Mouse (Mus musculus) MEL (cell line): ENCODE data around the gene Hoga1. TPM values are rescaled to one million over a fixed set of nuclear protein-coding genes. Genes with fewer than 3 reads are reported as not detected.

ENCODE experiments used
- DNase-seq: peaks from one replicate; pipeline ENCODE4 v3.0.0; 2011; ENCODE audit warnings: low read depth, low spot score
- H3K27ac ChIP-seq: 2 replicates; pipeline ENCODE4 v1.5.1; 2012; ENCODE audit warnings: low read depth, mild to moderate bottlenecking, control low read depth, low read length, moderate library complexity; ENCODE audit not compliant: control insufficient read depth
- H3K27me3 ChIP-seq, 2 experiments: fragments of 150-350 bp in 1 of 2; sonication (generic) in 1 of 2; 2 replicates each; pipeline ENCODE4 v1.6.1; 2012; ENCODE audit warnings: low read length in 2 of 2, mild to moderate bottlenecking in 2 of 2, improper control_type of control experiment in 1 of 2, moderate library complexity in 1 of 2; ENCODE audit not compliant: insufficient read depth in 2 of 2, control insufficient read depth in 1 of 2
- H3K36me3 ChIP-seq, 2 experiments: 2 replicates each; pipeline ENCODE4 v1.6.1; 2012 to 2014; ENCODE audit warnings: low read length in 2 of 2, improper control_type of control experiment in 1 of 2, inconsistent platforms in 1 of 2, mild to moderate bottlenecking in 1 of 2; ENCODE audit not compliant: insufficient read depth in 2 of 2, control insufficient read depth in 1 of 2
- H3K4me1 ChIP-seq, 2 experiments: fragments of 150-350 bp in 1 of 2; sonication (generic) in 1 of 2; 2 replicates each; pipeline ENCODE4 v1.6.1; 2012; ENCODE audit warnings: low read length in 2 of 2, improper control_type of control experiment in 1 of 2, mild to moderate bottlenecking in 1 of 2; ENCODE audit not compliant: insufficient read depth in 2 of 2, control insufficient read depth in 1 of 2
- H3K4me3 ChIP-seq, 2 experiments: fragments of 150-350 bp in 1 of 2; sonication (generic) in 1 of 2; 2 replicates each; pipeline ENCODE4 v1.5.1; 2012; ENCODE audit warnings: low read depth in 2 of 2, low read length in 2 of 2, mild to moderate bottlenecking in 2 of 2, moderate library complexity in 2 of 2, control low read depth in 1 of 2, improper control_type of control experiment in 1 of 2; ENCODE audit not compliant: control insufficient read depth in 1 of 2, insufficient read depth in 1 of 2
- H3K79me2 ChIP-seq: 2 replicates; pipeline ENCODE4 v1.6.1; 2012; ENCODE audit warnings: mild to moderate bottlenecking, low read length, moderate library complexity; ENCODE audit not compliant: control insufficient read depth, poor library complexity, insufficient read depth
- H3K9ac ChIP-seq: 2 replicates; pipeline ENCODE4 v1.6.1; 2012; ENCODE audit warnings: low read depth, mild to moderate bottlenecking, control low read depth, low read length, moderate library complexity; ENCODE audit not compliant: control insufficient read depth, poor library complexity, severe bottlenecking
- H3K9me3 ChIP-seq: fragments of 150-350 bp; sonication (generic); replicated peaks from 2 replicates; pipeline ENCODE4 v1.6.1; 2012; ENCODE audit warnings: mild to moderate bottlenecking, low read length, improper control_type of control experiment, moderate library complexity; ENCODE audit not compliant: insufficient read depth
- BHLHE40 ChIP-seq: IDR thresholded peaks from 2 replicates; pipeline ENCODE4 v1.6.1; 2012; ENCODE audit warnings: low read depth, mild to moderate bottlenecking, inconsistent platforms, low read length, improper control_type of control experiment, borderline replicate concordance
- CHD1 ChIP-seq: IDR thresholded peaks from 2 replicates; pipeline ENCODE4 v1.6.1; 2012; ENCODE audit warnings: low read depth, mild to moderate bottlenecking, inconsistent platforms, low read length, improper control_type of control experiment
- CHD2 ChIP-seq: IDR thresholded peaks from 2 replicates; pipeline ENCODE4 v1.6.1; 2011; ENCODE audit warnings: low read length, improper control_type of control experiment
- CTCF ChIP-seq, 3 experiments: IDR thresholded peaks in 2 of 3; conservative IDR thresholded peaks in 1 of 3; 2 replicates each; pipeline ENCODE4 v1.5.1; 2011 to 2012; ENCODE audit warnings: low read length in 3 of 3, low read depth in 2 of 3, mild to moderate bottlenecking in 2 of 3, improper control_type of control experiment in 1 of 3, inconsistent platforms in 1 of 3, mixed read lengths in 1 of 3, moderate library complexity in 1 of 3; ENCODE audit not compliant: control insufficient read depth in 1 of 3, insufficient read depth in 1 of 3, poor library complexity in 1 of 3, severe bottlenecking in 1 of 3
- E2F4 ChIP-seq: IDR thresholded peaks from 2 replicates; pipeline ENCODE4 v1.6.1; 2011; ENCODE audit warnings: low read depth, low read length, improper control_type of control experiment, borderline replicate concordance
- ETS1 ChIP-seq: IDR thresholded peaks from 2 replicates; pipeline ENCODE4 v1.6.1; 2012; ENCODE audit warnings: low read depth, mild to moderate bottlenecking, inconsistent platforms, low read length, improper control_type of control experiment, moderate library complexity
- GATA1 ChIP-seq: IDR thresholded peaks from 2 replicates; pipeline ENCODE4 v1.6.1; 2011; ENCODE audit warnings: low read depth, low read length, improper control_type of control experiment
- MAX ChIP-seq: IDR thresholded peaks from 2 replicates; pipeline ENCODE4 v1.6.1; 2011; ENCODE audit warnings: low read length, improper control_type of control experiment
- MAZ ChIP-seq: IDR thresholded peaks from 2 replicates; pipeline ENCODE4 v1.6.1; 2012; ENCODE audit warnings: low read depth, mild to moderate bottlenecking, inconsistent platforms, low read length, improper control_type of control experiment
- MYB ChIP-seq: IDR thresholded peaks from 2 replicates; pipeline ENCODE4 v1.6.1; 2011; ENCODE audit warnings: mild to moderate bottlenecking, low read depth, low read length, improper control_type of control experiment
- NELFE ChIP-seq: IDR thresholded peaks from 2 replicates; pipeline ENCODE4 v1.6.1; 2011; ENCODE audit warnings: low read depth, low read length, improper control_type of control experiment
- NRF1 ChIP-seq: IDR thresholded peaks from 2 replicates; pipeline ENCODE4 v1.6.1; 2014; ENCODE audit warnings: low read depth, mild to moderate bottlenecking, inconsistent platforms, low read length, improper control_type of control experiment, moderate library complexity; ENCODE audit not compliant: poor library complexity, insufficient read depth, severe bottlenecking
- POLR2A ChIP-seq, 2 experiments: IDR thresholded peaks; 2 replicates each; pipeline ENCODE4 v1.6.1; 2011 to 2012; ENCODE audit warnings: low read length in 2 of 2, mild to moderate bottlenecking in 2 of 2, control low read depth in 1 of 2, improper control_type of control experiment in 1 of 2, low read depth in 1 of 2, moderate library complexity in 1 of 2; ENCODE audit not compliant: control insufficient read depth in 1 of 2, insufficient read depth in 1 of 2, poor library complexity in 1 of 2
- POLR2AphosphoS5 ChIP-seq: IDR thresholded peaks from 2 replicates; pipeline ENCODE4 v1.6.1; 2012; ENCODE audit warnings: low read depth, borderline replicate concordance, mild to moderate bottlenecking, inconsistent platforms, low read length, moderate library complexity, mixed read lengths
- RCOR1 ChIP-seq: IDR thresholded peaks from 2 replicates; pipeline ENCODE4 v1.6.1; 2012; ENCODE audit warnings: low read depth, mild to moderate bottlenecking, inconsistent platforms, low read length, improper control_type of control experiment
- SIN3A ChIP-seq: IDR thresholded peaks from 2 replicates; pipeline ENCODE4 v1.6.1; 2012; ENCODE audit warnings: low read length, improper control_type of control experiment, inconsistent platforms
- SMC3 ChIP-seq: IDR thresholded peaks from 2 replicates; pipeline ENCODE4 v1.6.1; 2011; ENCODE audit warnings: low read depth, low read length, improper control_type of control experiment
- UBTF ChIP-seq: IDR thresholded peaks from 2 replicates; pipeline ENCODE4 v1.6.1; 2012; ENCODE audit warnings: low read depth, mild to moderate bottlenecking, inconsistent platforms, low read length, improper control_type of control experiment, moderate library complexity, borderline replicate concordance; ENCODE audit not compliant: insufficient read depth
- USF2 ChIP-seq, 2 experiments: IDR thresholded peaks; 2 replicates each; pipeline ENCODE4 v1.6.1; 2011 to 2012; ENCODE audit warnings: improper control_type of control experiment in 2 of 2, low read length in 2 of 2, borderline replicate concordance in 1 of 2, inconsistent platforms in 1 of 2, low read depth in 1 of 2, mild to moderate bottlenecking in 1 of 2; ENCODE audit not compliant: insufficient read depth in 1 of 2
- ZC3H11A ChIP-seq: IDR thresholded peaks from 2 replicates; pipeline ENCODE4 v1.6.1; 2012; ENCODE audit warnings: low read depth, mild to moderate bottlenecking, inconsistent platforms, low read length, improper control_type of control experiment
- ZMIZ1 ChIP-seq: IDR thresholded peaks from 2 replicates; pipeline ENCODE4 v1.6.1; 2012; ENCODE audit warnings: low read depth, mild to moderate bottlenecking, inconsistent platforms, low read length, improper control_type of control experiment, moderate library complexity
- polyA plus RNA-seq, 2 experiments: library from polyadenylated mRNA; stranded (reverse) in 1 of 2; unstranded in 1 of 2; fragments of >175 nt in 1 of 2; fragments of >200 nt in 1 of 2; gene quantifications; 2 replicates each; pipeline versions ENCODE4 v1.2.1 to v1.2.4; 2012; ENCODE audit warnings: low replicate concordance in 2 of 2, low read depth in 1 of 2; ENCODE audit not compliant: insufficient read length in 2 of 2, insufficient read depth in 1 of 2, missing spikeins in 1 of 2
- total RNA-seq: library from RNA; depleted of rRNA; stranded (reverse); fragments of 300-350 nt; gene quantifications from 2 replicates; pipeline ENCODE4 v1.2.3, GENCODE M21; 2012

The Hoga1 gene
- total and polyA plus RNA-seq, 3 experiments = 0.31 to 0.38 TPM; not detected in 1

- TF ChIP-seq GATA1 (no peak), MAX (no peak), ZC3H11A (no peak), ZMIZ1 (no peak), E2F4 (no peak), MAZ (no peak), MYB (no peak), USF2 (IDR thresholded peaks at IDR 0.05; ENCODE audit: borderline replicate concordance in 1 of 2, insufficient read depth in 1 of 2, low read depth in 1 of 2, low read length in 2 of 2) (no peak), BHLHE40 (no peak), POLR2AphosphoS5 (no peak), RCOR1 (no peak), CHD1 (no peak), NELFE (no peak), NRF1 (no peak)
- Histone ChIP-seq H3K36me3 (no peaks in the 10 kb centered on the region), H3K79me2 (no peaks in the 10 kb centered on the region), H3K4me1 (no peaks in the 10 kb centered on the region), H3K9me3 (no peaks in the 10 kb centered on the region), H3K27ac (no peak within 1 kb of the TSS), H3K4me3 (no peak within 1 kb of the TSS), H3K27me3 (peaks cover 7 to 18% of the 10 kb centered on the region in 2 experiments), H3K9ac (no peak within 1 kb of the TSS)
- DNase-seq = no peak
Measured at GRCm38 (mm10) chr19:42051948-42052347, 6.5 kb downstream of the Hoga1 start, which contains the start of gene 4933411K16Rik. 4933411K16Rik (plus strand) TSS chr19:42052248.

- Histone ChIP-seq H3K9ac (no peak overlapping the region), H3K4me3 (no peak overlapping the region), H3K4me1 (no peaks in the 10 kb centered on the region), H3K27ac (no peak overlapping the region), H3K27me3 (peaks cover 12 to 24% of the 10 kb centered on the region in 2 experiments), H3K36me3 (no peaks in the 10 kb centered on the region), H3K9me3 (no peaks in the 10 kb centered on the region), H3K79me2 (no peaks in the 10 kb centered on the region)
- DNase-seq = peak; percentile 20
- TF ChIP-seq NRF1 (no peak), MAX (no peak), CTCF (IDR thresholded peaks at IDR 0.05 in 2 of 3, conservative IDR thresholded peaks at IDR 0.05 in 1 of 3; ENCODE audit: control insufficient read depth in 1 of 3, insufficient read depth in 1 of 3, low read depth in 2 of 3, low read length in 3 of 3, poor library complexity in 1 of 3, severe bottlenecking in 1 of 3) (no peak), MAZ (no peak), MYB (no peak), ETS1 (no peak), UBTF (no peak), ZC3H11A (no peak), SIN3A (no peak), SMC3 (no peak), GATA1 (no peak), POLR2A (IDR thresholded peaks at IDR 0.05; ENCODE audit: control insufficient read depth in 1 of 2, insufficient read depth in 1 of 2, low read depth in 1 of 2, low read length in 2 of 2, poor library complexity in 1 of 2) (no peak), CHD2 (no peak)
Measured at GRCm38 (mm10) chr19:42054255-42054654, 8.8 kb downstream of the Hoga1 start.
